Mouse (Mus musculus) lung, postnatal 0 days (tissue): ENCODE results near the gene Mylk. TPM values are rescaled to one million over a fixed set of nuclear protein-coding genes. Genes with fewer than 3 reads are reported as not detected.

Experiments
- ATAC-seq: fragments of 200-750 bp; cut with Nextera tagmentation; 2 replicates; pipeline ENCODE4 v1.8.0; 2017; ENCODE audit warnings: moderate library complexity
- DNase-seq: peaks from one replicate; pipeline ENCODE4 v3.0.0-alpha.2; 2016; ENCODE audit warnings: low spot score
- H3K27ac ChIP-seq: fragments of 300-500 bp; sonication (generic); 2 replicates; pipeline ENCODE4 v1.5.1; 2014; ENCODE audit warnings: antibody characterized with exemption, mild to moderate bottlenecking, low read length, mixed read lengths
- H3K27me3 ChIP-seq: fragments of 300-500 bp; sonication (generic); replicated peaks from 2 replicates; pipeline ENCODE4 v1.6.1; 2014; ENCODE audit warnings: low read length, mixed read lengths; ENCODE audit not compliant: insufficient read depth
- H3K36me3 ChIP-seq: fragments of 300-500 bp; sonication (generic); 2 replicates; pipeline ENCODE4 v1.6.1; 2014; ENCODE audit warnings: low read length, mixed read lengths; ENCODE audit not compliant: insufficient read depth
- H3K4me1 ChIP-seq: fragments of 300-500 bp; sonication (generic); 2 replicates; pipeline ENCODE4 v1.6.1; 2014; ENCODE audit warnings: antibody characterized with exemption, low read depth, low read length, mixed read lengths; ENCODE audit not compliant: insufficient read depth
- H3K4me2 ChIP-seq: fragments of 300-500 bp; sonication (generic); replicated peaks from 2 replicates; pipeline ENCODE4 v1.6.1; 2014; ENCODE audit warnings: low read depth, mild to moderate bottlenecking, low read length, moderate library complexity, mixed read lengths
- H3K4me3 ChIP-seq: fragments of 300-500 bp; sonication (generic); 2 replicates; pipeline ENCODE4 v1.5.1; 2014; ENCODE audit warnings: low read depth, low read length
- H3K9ac ChIP-seq: fragments of 300-500 bp; sonication (generic); replicated peaks from 2 replicates; pipeline ENCODE4 v1.6.1; 2014; ENCODE audit warnings: low read depth, mild to moderate bottlenecking
- H3K9me3 ChIP-seq: fragments of 300-500 bp; sonication (generic); 2 replicates; pipeline ENCODE4 v1.6.1; 2016; ENCODE audit warnings: low read length, mixed read lengths
- CTCF ChIP-seq: IDR thresholded peaks from 2 replicates; pipeline ENCODE4 v1.5.1; 2016; ENCODE audit warnings: antibody characterized with exemption, mild to moderate bottlenecking
- EP300 ChIP-seq: IDR thresholded peaks from 2 replicates; pipeline ENCODE4 v1.6.1; 2016; ENCODE audit warnings: antibody characterized with exemption, mild to moderate bottlenecking, control low read depth
- WGBS: fragments of 180-500 bp; shearing (Covaris S2); extraction: QIAGEN DNeasy Blood & Tissue Kit; methylation state at CpG from one replicate; pipeline ENCODE4 v1.1.7; 2014; 5-methylcytosine and 5-hydroxymethylcytosine counted together
- polyA plus RNA-seq: library from polyadenylated mRNA; unstranded; fragments of >200 nt; fragmentation: Nextera tagmentation; extraction: Ambion mirVana; gene quantifications from 2 replicates; pipeline ENCODE4 v1.2.1, GENCODE M21; 2015

The Mylk gene
- polyA plus RNA-seq, 1 experiment from 2014 or later: 55.7 TPM

- H3K4me1 ChIP-seq: peaks cover 31% of the 10 kb centered on the region; the same call in 1 of the 2 replicates
- TF ChIP-seq CTCF (no peak), EP300 (no peak)
- 41% methylated on average over 5 of the region's 5 CpGs for WGBS
- no peaks in the 10 kb centered on the region for H3K27me3 ChIP-seq
- H3K9me3 ChIP-seq: no peaks in the 10 kb centered on the region
- peak overlapping the region; percentile 43; the same call in 1 of the 2 replicates for H3K27ac ChIP-seq
- ATAC-seq (no peak), DNase-seq (no peak)
- H3K9ac ChIP-seq: 0 out of 2 replicates have a peak overlapping the region, but pooled peaks have one; percentile 9
- H3K4me3 ChIP-seq: peak overlapping the region; percentile 25; the same call in 1 of the 2 replicates
- H3K4me2 ChIP-seq: peak overlapping the region; percentile 53
- no peaks in the 10 kb centered on the region for H3K36me3 ChIP-seq
Observed at GRCm38 (mm10) chr16:34924324-34924723, 179.3 kb downstream of the Mylk start.

GRCm38 (mm10) chr16:34924937-34925618, 180.1 kb downstream of the Mylk start:
- H3K9me3 ChIP-seq: no peaks in the 10 kb centered on the region
- no peak overlapping the region for H3K4me3 ChIP-seq
- no peaks in the 10 kb centered on the region for H3K36me3 ChIP-seq
- TF ChIP-seq CTCF: no peak
- peak; percentile 64 for TF ChIP-seq EP300
- no peaks in the 10 kb centered on the region for H3K27me3 ChIP-seq
- peak; percentile 83 for DNase-seq
- H3K27ac ChIP-seq: peak overlapping the region; percentile 43
- ATAC-seq: peak; percentile 41
- no peak overlapping the region for H3K9ac ChIP-seq
- peak overlapping the region; percentile 53 for H3K4me2 ChIP-seq
- H3K4me1 ChIP-seq: peaks cover 35% of the 10 kb centered on the region; the same call in 1 of the 2 replicates
- 27% methylated on average over 6 of the region's 6 CpGs for WGBS

DNA sequence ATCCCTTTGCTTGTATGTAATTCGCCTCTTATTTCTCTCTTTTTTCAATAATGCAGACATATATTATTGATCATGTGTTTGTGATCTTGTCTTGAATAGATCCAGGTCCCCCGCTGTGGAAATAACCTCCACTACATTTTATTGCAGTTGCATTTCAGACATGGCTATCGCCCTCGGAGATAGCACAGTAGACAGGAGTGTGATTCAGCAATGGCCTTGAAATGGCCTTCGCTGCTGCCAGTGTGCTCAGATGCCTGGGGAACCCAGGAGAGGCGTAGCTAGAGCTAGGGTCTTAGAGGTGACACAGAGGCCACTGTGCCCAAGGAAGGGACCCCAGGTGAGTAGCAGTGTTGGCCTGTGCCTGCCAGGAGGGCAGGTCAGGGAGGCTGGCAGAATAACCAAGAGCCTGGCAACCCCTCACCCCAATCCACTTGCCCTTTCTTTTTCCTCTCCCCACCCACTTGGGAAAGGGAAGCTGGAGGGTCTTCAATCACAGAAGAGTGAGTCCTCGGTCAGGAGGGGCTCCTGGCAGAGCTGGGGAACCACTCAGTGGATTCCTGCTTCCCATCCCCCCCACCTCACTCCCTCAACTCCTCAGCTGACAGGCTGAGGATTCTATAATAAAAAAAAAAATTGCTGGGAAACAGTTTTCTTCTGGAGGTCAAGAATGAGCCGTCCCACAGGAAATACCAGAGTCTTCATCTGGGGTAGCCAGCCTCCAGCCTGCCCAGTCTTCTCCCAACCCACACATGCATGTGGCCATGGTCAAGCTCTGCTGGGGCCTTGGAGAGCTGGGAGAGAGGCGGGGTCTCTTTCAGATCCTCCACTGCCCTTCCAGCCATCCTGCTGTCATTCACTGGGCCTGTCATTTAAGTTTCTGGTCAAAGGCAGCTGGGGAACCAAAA, 181.8 kb downstream of the Mylk start:
- no peak overlapping the region for H3K4me3 ChIP-seq
- 0 out of 2 replicates have a peak overlapping the region, but pooled peaks have one; percentile 9 for H3K4me2 ChIP-seq
- H3K4me1 ChIP-seq: peaks cover 31% of the 10 kb centered on the region; the same call in 1 of the 2 replicates
- no peaks in the 10 kb centered on the region for H3K9me3 ChIP-seq
- ATAC-seq: peak; percentile 25; the same call in 1 of the 2 replicates
- peak; percentile 50 for DNase-seq
- TF ChIP-seq CTCF: no peak
- no peak for TF ChIP-seq EP300
- H3K9ac ChIP-seq: no peak overlapping the region
- peak overlapping the region; percentile 43 for H3K27ac ChIP-seq
- H3K27me3 ChIP-seq: no peaks in the 10 kb centered on the region
- 53% methylated on average over 9 of the region's 9 CpGs for WGBS
- H3K36me3 ChIP-seq: no peaks in the 10 kb centered on the region

DNA sequence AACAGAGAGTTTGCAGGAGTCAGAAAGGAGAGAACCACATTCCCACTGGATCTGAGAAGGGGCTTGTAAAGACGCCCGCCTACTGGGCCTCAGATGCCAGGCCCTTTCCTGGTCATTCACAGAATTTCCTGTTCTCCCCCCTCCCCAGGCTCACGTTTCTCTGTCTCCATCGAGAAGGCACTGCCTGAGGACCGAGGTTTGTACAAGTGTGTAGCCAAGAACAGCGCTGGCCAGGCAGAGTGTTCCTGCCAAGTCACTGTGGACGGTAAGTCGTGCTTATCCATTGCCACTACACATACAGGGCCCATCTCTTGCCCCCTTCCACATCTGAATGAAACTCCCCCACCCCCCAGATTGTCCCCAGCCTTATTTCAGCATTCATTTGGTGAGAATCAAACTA, 184.7 kb downstream of the Mylk start:
- no peak for TF ChIP-seq CTCF
- TF ChIP-seq EP300: no peak
- WGBS: 32% methylated on average over 8 of the region's 8 CpGs
- H3K9me3 ChIP-seq: no peaks in the 10 kb centered on the region
- ATAC-seq (no peak), DNase-seq (no peak)
- H3K4me3 ChIP-seq: no peak overlapping the region
- peaks cover 18% of the 10 kb centered on the region; the same call in 1 of the 2 replicates for H3K4me1 ChIP-seq
- H3K27me3 ChIP-seq: no peaks in the 10 kb centered on the region
- H3K36me3 ChIP-seq: peaks cover 4% of the 10 kb centered on the region; the same call in 1 of the 2 replicates
- H3K4me2 ChIP-seq: no peak overlapping the region
- peak overlapping the region; percentile 43 for H3K27ac ChIP-seq
- no peak overlapping the region for H3K9ac ChIP-seq

GRCm38 (mm10) chr16:34930110-34930509, 185.1 kb downstream of the Mylk start:
- TF ChIP-seq CTCF: no peak
- TF ChIP-seq EP300: 0 out of 2 replicates have a peak, but pooled peaks have one; percentile 39
- Histone ChIP-seq H3K4me3 (no peak overlapping the region), H3K27ac (peak overlapping the region; percentile 43), H3K9ac (no peak overlapping the region), H3K27me3 (no peaks in the 10 kb centered on the region), H3K9me3 (no peaks in the 10 kb centered on the region), H3K36me3 (peaks cover 4% of the 10 kb centered on the region; the same call in 1 of the 2 replicates), H3K4me1 (peaks cover 17% of the 10 kb centered on the region; the same call in 1 of the 2 replicates), H3K4me2 (no peak overlapping the region)
- ATAC-seq (peak; percentile 74), DNase-seq (peak; percentile 68)
- WGBS: 25% methylated on average over 6 of the region's 7 CpGs

- Histone ChIP-seq H3K4me1 (peaks cover 11% of the 10 kb centered on the region; the same call in 1 of the 2 replicates), H3K27ac (0 out of 2 replicates have a peak overlapping the region, but pooled peaks have one; percentile 44), H3K27me3 (no peaks in the 10 kb centered on the region), H3K9ac (no peak overlapping the region), H3K9me3 (no peaks in the 10 kb centered on the region), H3K4me3 (no peak overlapping the region), H3K4me2 (no peak overlapping the region), H3K36me3 (peaks cover 4% of the 10 kb centered on the region; the same call in 1 of the 2 replicates)
- TF ChIP-seq EP300 (no peak), CTCF (no peak)
- WGBS: 52% methylated on average over 2 of the region's 2 CpGs
- no peak for DNase-seq
- ATAC-seq: no peak
Observed at GRCm38 (mm10) chr16:34931306-34931705, 186.3 kb downstream of the Mylk start.
